Mouse (Mus musculus): ENCODE measurements around the gene Slc25a17.

- TF ChIP-seq POLR2A (IDR thresholded peaks at IDR 0.05; ENCODE audit: low read depth, low read length) (no peak), CTCF (IDR thresholded peaks at IDR 0.05; ENCODE audit: extremely low read depth, insufficient read depth, insufficient read length, insufficient replicate concordance) (no peak)
Measured at GRCm38 (mm10) chr15:81362501-81362900, 1.9 kb upstream of the Slc25a17 start.

All from spleen, adult 2 months (tissue).